Mouse (Mus musculus) heart, adult 8-10 months (tissue): Measurements from ENCODE around the gene E2f8. TPM values are rescaled to one million over a fixed set of nuclear protein-coding genes. Genes with fewer than 3 reads are reported as not detected.

Experiments
- total RNA-seq, 4 experiments: library from RNA; stranded (reverse); gene quantifications; 2 replicates each; pipeline ENCODE4 v1.2.4; 2022

The E2f8 gene
- total RNA-seq, 4 experiments from 2014 or later, result 0.87 to 2.1 (median 1.2) TPM

Other genes starting within 250 kb of the E2f8 start
- gene Mrgprb3, start 237.8 kb downstream of the E2f8 start, total RNA-seq, result not detected
- gene Zdhhc13, start 92.6 kb downstream of the E2f8 start, total RNA-seq, result 10 to 100 TPM; 11.2 to 13.8 (median 12.7) TPM
- gene Csrp3, start 33.6 kb downstream of the E2f8 start, total RNA-seq, result 1,000 to 10,000 TPM; 2,121 to 2,549 (median 2,255) TPM
- 10 to 100 TPM; 31.3 to 55.8 (median 41.0) TPM for gene Nav2, start 27.1 kb upstream of the E2f8 start, total RNA-seq